Mouse (Mus musculus): ENCODE data around the gene Bcar3. TPM values are rescaled to one million over a fixed set of nuclear protein-coding genes. Genes with fewer than 3 reads are reported as not detected.

The Bcar3 gene
- total and polyA plus RNA-seq, 3 experiments = not detected

DNA sequence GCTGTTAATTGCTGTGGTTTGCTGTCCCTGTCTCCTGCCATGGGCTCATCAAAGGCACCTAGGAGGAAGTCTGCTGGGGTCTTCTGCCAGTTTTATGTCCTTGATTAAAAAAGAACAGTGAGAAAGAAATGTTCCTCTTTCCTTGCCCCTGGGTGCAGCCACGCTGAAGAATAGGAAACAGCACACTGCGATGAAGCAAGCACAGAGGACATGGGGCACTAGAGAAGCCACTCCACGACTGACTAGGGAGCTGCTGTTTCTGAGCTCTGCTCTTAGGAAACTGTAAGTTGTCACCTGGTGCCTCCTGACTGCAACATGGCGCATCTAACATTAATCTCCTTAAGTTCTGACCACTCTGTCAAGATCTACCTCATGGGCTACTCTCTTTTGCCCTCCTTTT, 272.6 kb downstream of the Bcar3 start:
- H3K9me3 ChIP-seq (replicated peaks; ENCODE audit: insufficient read depth, low read length) = no peaks in the 10 kb centered on the region
- no peak for DNase-seq (ENCODE audit: low read depth, low spot score)
- no peaks in the 10 kb centered on the region for H3K4me1 ChIP-seq (ENCODE audit: control insufficient read depth in 1 of 2, insufficient read depth in 2 of 2, low read length in 2 of 2)
- no peak overlapping the region for H3K27ac ChIP-seq (ENCODE audit: control insufficient read depth, low read depth, low read length)
- H3K27me3 ChIP-seq (ENCODE audit: control insufficient read depth in 1 of 2, insufficient read depth in 2 of 2, low read length in 2 of 2) = peaks cover 0 to 2% of the 10 kb centered on the region in 2 experiments; a peak in 2 of 4 replicates
- H3K4me3 ChIP-seq (ENCODE audit: control insufficient read depth in 1 of 2, insufficient read depth in 1 of 2, low read depth in 2 of 2, low read length in 2 of 2) = no peak overlapping the region
- no peaks in the 10 kb centered on the region for H3K36me3 ChIP-seq (ENCODE audit: control insufficient read depth in 1 of 2, insufficient read depth in 2 of 2, low read length in 2 of 2)
- H3K9ac ChIP-seq (ENCODE audit: control insufficient read depth, low read depth, low read length, poor library complexity, severe bottlenecking) = no peak overlapping the region
- no peaks in the 10 kb centered on the region for H3K79me2 ChIP-seq (ENCODE audit: control insufficient read depth, insufficient read depth, low read length, poor library complexity)
- TF ChIP-seq JUND (IDR thresholded peaks at IDR 0.05; ENCODE audit: low read depth, low read length) (no peak), BHLHE40 (IDR thresholded peaks at IDR 0.05; ENCODE audit: borderline replicate concordance, low read depth, low read length) (no peak), GATA1 (IDR thresholded peaks at IDR 0.05; ENCODE audit: low read depth, low read length) (no peak), NELFE (IDR thresholded peaks at IDR 0.05; ENCODE audit: low read depth, low read length) (no peak), RAD21 (IDR thresholded peaks at IDR 0.05; ENCODE audit: low read depth, low read length) (no peak), MYB (IDR thresholded peaks at IDR 0.05; ENCODE audit: low read depth, low read length) (no peak), POLR2AphosphoS2 (IDR thresholded peaks at IDR 0.05; ENCODE audit: low read length) (no peak), ELF1 (IDR thresholded peaks at IDR 0.05; ENCODE audit: low read depth, low read length) (no peak), SMC3 (IDR thresholded peaks at IDR 0.05; ENCODE audit: low read depth, low read length) (no peak), MAFK (IDR thresholded peaks at IDR 0.05; ENCODE audit: borderline replicate concordance, low read depth, low read length) (no peak), USF1 (IDR thresholded peaks at IDR 0.05; ENCODE audit: low read depth, low read length) (no peak), CHD1 (IDR thresholded peaks at IDR 0.05; ENCODE audit: low read depth, low read length) (no peak), CTCF (IDR thresholded peaks at IDR 0.05 in 2 of 3, conservative IDR thresholded peaks at IDR 0.05 in 1 of 3; ENCODE audit: control insufficient read depth in 1 of 3, insufficient read depth in 1 of 3, low read depth in 2 of 3, low read length in 3 of 3, poor library complexity in 1 of 3, severe bottlenecking in 1 of 3) (no peak), CHD2 (IDR thresholded peaks at IDR 0.05; ENCODE audit: low read length) (no peak), ZKSCAN1 (IDR thresholded peaks at IDR 0.05; ENCODE audit: low read depth, low read length) (no peak), POLR2A (IDR thresholded peaks at IDR 0.05; ENCODE audit: control insufficient read depth in 1 of 2, insufficient read depth in 1 of 2, low read depth in 1 of 2, low read length in 2 of 2, poor library complexity in 1 of 2) (no peak)

- no peaks in the 10 kb centered on the region for H3K36me3 ChIP-seq (ENCODE audit: control insufficient read depth in 1 of 2, insufficient read depth in 2 of 2, low read length in 2 of 2)
- H3K27me3 ChIP-seq (ENCODE audit: control insufficient read depth in 1 of 2, insufficient read depth in 2 of 2, low read length in 2 of 2) = no peaks in the 10 kb centered on the region
- TF ChIP-seq POLR2A (IDR thresholded peaks at IDR 0.05; ENCODE audit: control insufficient read depth in 1 of 2, insufficient read depth in 1 of 2, low read depth in 1 of 2, low read length in 2 of 2, poor library complexity in 1 of 2) = no peak
- TF ChIP-seq RAD21 (IDR thresholded peaks at IDR 0.05; ENCODE audit: low read depth, low read length) = no peak
- TF ChIP-seq MXI1 (IDR thresholded peaks at IDR 0.05; ENCODE audit: low read depth, low read length) = no peak
- TF ChIP-seq MYC (IDR thresholded peaks at IDR 0.05; ENCODE audit: low read depth, low read length) = no peak
- no peak for TF ChIP-seq ZKSCAN1 (IDR thresholded peaks at IDR 0.05; ENCODE audit: low read depth, low read length)
- no peak overlapping the region for H3K9ac ChIP-seq (ENCODE audit: control insufficient read depth, low read depth, low read length, poor library complexity, severe bottlenecking)
- H3K27ac ChIP-seq (ENCODE audit: control insufficient read depth, low read depth, low read length) = no peak overlapping the region
- no peaks in the 10 kb centered on the region for H3K9me3 ChIP-seq (replicated peaks; ENCODE audit: insufficient read depth, low read length)
- H3K4me3 ChIP-seq (ENCODE audit: control insufficient read depth in 1 of 2, insufficient read depth in 1 of 2, low read depth in 2 of 2, low read length in 2 of 2) = no peak overlapping the region
- DNase-seq (ENCODE audit: low read depth, low spot score) = no peak
- no peaks in the 10 kb centered on the region for H3K4me1 ChIP-seq (ENCODE audit: control insufficient read depth in 1 of 2, insufficient read depth in 2 of 2, low read length in 2 of 2)
- no peaks in the 10 kb centered on the region for H3K79me2 ChIP-seq (ENCODE audit: control insufficient read depth, insufficient read depth, low read length, poor library complexity)
Observed at GRCm38 (mm10) chr3:122573426-122574286, 279.7 kb downstream of the Bcar3 start.

All from MEL (cell line).